Mouse (Mus musculus): ENCODE data around the gene Itpk1.

GRCm38 (mm10) chr12:102571666-102572065, 133.1 kb downstream of the Itpk1 start:
- TF ChIP-seq CTCF (IDR thresholded peaks at IDR 0.05; ENCODE audit: control insufficient read depth, insufficient read depth, insufficient read length) = no peak
- no peak for TF ChIP-seq MYOG (IDR thresholded peaks at IDR 0.05; ENCODE audit: control insufficient read depth, extremely low read depth, insufficient read length)
- no peak for TF ChIP-seq CEBPB (IDR thresholded peaks at IDR 0.05; ENCODE audit: low read depth)
- no peak for TF ChIP-seq FOSL1 (IDR thresholded peaks at IDR 0.05; ENCODE audit: insufficient read depth, low read length, poor library complexity, severe bottlenecking)
- TF ChIP-seq USF1 (IDR thresholded peaks at IDR 0.05; ENCODE audit: low read depth) = no peak

Measured in C2C12 (cell line).